Mouse (Mus musculus) stomach, embryonic 16.5 days (tissue): ENCODE data around the gene Pde11a. TPM values are rescaled to one million over a fixed set of nuclear protein-coding genes. Genes with fewer than 3 reads are reported as not detected.

Source experiments
- ATAC-seq: fragments of 200-750 bp; cut with Nextera tagmentation; 2 replicates; pipeline ENCODE4 v1.8.0; 2017; ENCODE audit warnings: moderate number of reproducible peaks, moderate TSS enrichment; ENCODE audit not compliant: insufficient read depth, low FRiP score
- H3K27ac ChIP-seq: fragments of 300-500 bp; sonication (generic); 2 replicates; pipeline ENCODE4 v1.5.1; 2014; ENCODE audit warnings: low read length
- H3K27me3 ChIP-seq: fragments of 300-500 bp; sonication (generic); 2 replicates; pipeline ENCODE4 v1.6.1; 2014; ENCODE audit warnings: low read length, control low read depth, mixed read lengths; ENCODE audit not compliant: control insufficient read depth, insufficient read depth
- H3K36me3 ChIP-seq: fragments of 300-500 bp; sonication (generic); 2 replicates; pipeline ENCODE4 v1.6.1; 2014; ENCODE audit warnings: low read length; ENCODE audit not compliant: control insufficient read depth, insufficient read depth
- H3K4me1 ChIP-seq: fragments of 300-500 bp; sonication (generic); 2 replicates; pipeline ENCODE4 v1.6.1; 2014; ENCODE audit warnings: low read length, control low read depth, mixed read lengths; ENCODE audit not compliant: control insufficient read depth, insufficient read depth
- H3K4me2 ChIP-seq: fragments of 300-500 bp; sonication (generic); 2 replicates; pipeline ENCODE4 v1.6.1; 2014; ENCODE audit warnings: low read depth, low read length, mixed read lengths
- H3K4me3 ChIP-seq: fragments of 300-500 bp; sonication (generic); replicated peaks from 2 replicates; pipeline ENCODE4 v1.5.1; 2014; ENCODE audit warnings: mild to moderate bottlenecking, low read length
- H3K9ac ChIP-seq: fragments of 300-500 bp; sonication (generic); 2 replicates; pipeline ENCODE4 v1.6.1; 2014; ENCODE audit warnings: low read length
- H3K9me3 ChIP-seq: fragments of 300-500 bp; sonication (generic); replicated peaks from 2 replicates; pipeline ENCODE4 v1.6.1; 2016; ENCODE audit warnings: low read length, control low read depth; ENCODE audit not compliant: control insufficient read depth
- WGBS: fragments of 180-500 bp; shearing (Covaris S2); extraction: QIAGEN DNeasy Blood & Tissue Kit; methylation state at CpG from one replicate; pipeline ENCODE4 v1.1.7; 2014; 5-methylcytosine and 5-hydroxymethylcytosine counted together
- polyA plus RNA-seq: library from polyadenylated mRNA; unstranded; fragments of >200 nt; fragmentation: Nextera tagmentation; extraction: Ambion mirVana; gene quantifications from 2 replicates; pipeline ENCODE4 v1.2.1, GENCODE M21; 2015

The Pde11a gene
- polyA plus RNA-seq, 1 experiment from 2014 or later, result 0.08 TPM

DNA sequence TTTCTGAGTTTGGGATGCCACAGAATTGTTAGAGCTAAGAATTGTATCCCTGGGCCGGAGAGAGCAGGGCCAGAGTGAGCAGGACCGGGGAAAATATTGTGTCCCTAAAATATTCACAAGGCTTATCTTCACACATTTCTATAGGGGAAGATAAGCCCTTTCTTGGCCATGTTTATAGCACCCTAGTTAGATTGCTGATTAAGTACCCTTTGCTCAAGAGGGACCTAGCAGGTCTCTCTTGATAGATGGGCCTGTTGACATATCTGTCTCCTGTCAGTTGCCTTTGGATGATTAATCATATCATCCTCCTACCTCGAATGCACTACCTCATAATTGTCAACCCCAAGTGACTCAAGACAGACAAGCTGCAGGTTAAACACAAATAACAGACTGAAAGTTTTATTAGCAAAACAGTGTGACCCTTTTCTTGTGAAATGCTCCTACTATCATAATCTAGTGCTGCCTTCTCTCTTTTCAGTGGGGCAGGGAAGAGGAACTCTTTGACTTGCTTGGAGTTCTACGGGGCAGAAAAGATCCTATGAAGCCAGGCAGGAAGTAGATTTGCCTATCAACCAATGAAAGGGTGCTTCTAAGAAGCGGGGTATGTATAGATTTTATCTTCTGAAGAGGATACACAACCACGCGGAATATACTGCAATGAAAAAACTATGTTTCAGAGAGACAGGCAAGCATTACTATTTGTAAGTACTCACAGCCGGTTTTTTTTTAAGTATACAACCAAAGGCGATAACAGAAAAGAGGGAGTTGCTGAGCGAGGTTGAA lies 100.7 kb downstream of the Pde11a start:
- no peaks in the 10 kb centered on the region for H3K27me3 ChIP-seq
- no peaks in the 10 kb centered on the region for H3K36me3 ChIP-seq
- no peak overlapping the region for H3K4me3 ChIP-seq
- H3K27ac ChIP-seq, result no peak overlapping the region
- no peak overlapping the region for H3K4me2 ChIP-seq
- H3K9ac ChIP-seq, result no peak overlapping the region
- ATAC-seq, result no peak
- WGBS, result 64% methylated on average over 10 of the region's 10 CpGs
- no peaks in the 10 kb centered on the region for H3K4me1 ChIP-seq
- H3K9me3 ChIP-seq, result no peaks in the 10 kb centered on the region

DNA sequence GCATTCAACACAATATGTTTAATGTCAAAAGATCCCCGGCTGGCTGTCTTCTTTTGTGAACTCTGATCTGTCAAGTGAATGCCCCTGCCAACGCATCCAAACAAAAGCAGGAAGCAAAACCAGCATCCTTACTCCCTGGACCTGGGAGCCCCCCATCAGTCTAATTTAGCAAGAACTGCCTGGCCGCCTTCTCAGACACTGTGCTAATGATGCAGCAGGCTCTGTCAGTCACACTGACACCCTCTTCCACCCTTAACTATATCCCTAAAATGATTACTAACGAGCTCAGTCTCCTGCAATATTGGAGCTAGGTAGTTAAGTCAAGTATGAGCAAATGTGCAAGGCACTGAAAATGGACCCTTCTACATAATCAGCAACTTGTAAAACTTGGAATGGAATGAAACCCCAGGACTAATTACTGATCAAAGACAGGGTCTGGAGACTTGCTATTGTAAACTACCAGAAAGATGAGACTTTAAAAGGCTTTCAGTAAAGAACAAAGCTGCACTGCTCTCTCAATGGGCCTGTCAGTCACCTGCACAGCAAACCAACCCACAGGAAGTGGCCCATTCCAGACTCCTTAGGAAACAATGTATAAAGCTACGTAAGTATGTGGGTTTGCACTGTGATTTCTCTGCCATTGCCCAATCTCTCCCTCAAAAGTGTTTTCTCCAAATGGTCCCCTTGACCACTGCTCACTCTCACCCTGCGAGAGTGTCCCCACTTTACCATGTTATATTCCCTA lies 118.0 kb downstream of the Pde11a start:
- Histone ChIP-seq H3K27me3 (no peaks in the 10 kb centered on the region), H3K9me3 (no peaks in the 10 kb centered on the region), H3K9ac (no peak overlapping the region), H3K4me3 (no peak overlapping the region), H3K4me2 (no peak overlapping the region), H3K4me1 (no peaks in the 10 kb centered on the region), H3K36me3 (no peaks in the 10 kb centered on the region), H3K27ac (no peak overlapping the region)
- ATAC-seq, result no peak
- 54% methylated on average over 6 of the region's 6 CpGs for WGBS

- ATAC-seq, result no peak
- Histone ChIP-seq H3K27me3 (no peaks in the 10 kb centered on the region), H3K9ac (no peak overlapping the region), H3K9me3 (no peaks in the 10 kb centered on the region), H3K27ac (no peak overlapping the region), H3K36me3 (no peaks in the 10 kb centered on the region), H3K4me1 (no peaks in the 10 kb centered on the region), H3K4me2 (no peak overlapping the region), H3K4me3 (no peak overlapping the region)
- 76% methylated on average over 6 of the region's 6 CpGs for WGBS
Measured at GRCm38 (mm10) chr2:76219540-76219939, 119.0 kb downstream of the Pde11a start.

DNA sequence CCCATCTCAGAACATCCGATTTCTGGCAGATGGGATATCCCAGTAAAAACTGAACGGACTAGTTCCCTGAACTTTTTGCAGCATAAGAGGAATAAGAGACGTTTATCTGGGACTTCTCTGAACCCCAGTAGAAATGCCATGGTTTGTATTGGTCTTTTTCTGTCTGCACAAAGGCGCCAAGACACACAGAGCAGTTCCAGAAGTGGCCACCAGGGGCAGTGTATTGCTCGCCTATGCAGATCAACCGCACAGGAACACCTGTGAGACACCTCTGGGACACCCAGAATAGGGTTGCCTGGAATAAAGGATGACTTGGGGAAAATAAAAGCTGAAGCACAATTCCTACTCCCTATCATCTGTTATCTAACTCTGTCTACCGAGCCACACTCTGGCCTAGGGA lies 122.4 kb downstream of the Pde11a start:
- no peak overlapping the region for H3K9ac ChIP-seq
- ATAC-seq, result no peak
- WGBS, result 69% methylated on average over 7 of the region's 7 CpGs
- H3K4me2 ChIP-seq, result no peak overlapping the region
- H3K27ac ChIP-seq, result no peak overlapping the region
- no peaks in the 10 kb centered on the region for H3K36me3 ChIP-seq
- H3K4me3 ChIP-seq, result no peak overlapping the region
- H3K27me3 ChIP-seq, result no peaks in the 10 kb centered on the region
- H3K4me1 ChIP-seq, result no peaks in the 10 kb centered on the region
- no peaks in the 10 kb centered on the region for H3K9me3 ChIP-seq

DNA sequence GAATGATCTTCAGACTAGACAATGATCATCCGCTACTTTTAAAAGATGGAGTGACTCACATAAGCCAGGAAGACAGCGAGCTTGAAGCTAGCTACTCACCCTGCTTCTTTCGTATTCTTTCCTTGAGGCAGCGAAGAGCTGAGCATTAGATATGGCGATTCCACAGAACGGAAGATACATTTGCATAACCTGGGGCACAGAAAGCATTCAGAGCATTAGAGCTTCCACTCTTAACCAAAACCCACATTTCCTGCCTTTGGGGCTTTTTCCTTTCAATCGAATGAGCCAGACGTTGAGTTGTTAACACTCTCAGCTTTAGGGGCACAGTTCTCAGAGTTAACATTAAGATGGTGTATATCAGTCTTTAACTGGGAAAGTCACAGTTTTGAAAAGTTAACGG lies 123.4 kb downstream of the Pde11a start:
- ATAC-seq, result no peak
- no peaks in the 10 kb centered on the region for H3K4me1 ChIP-seq
- no peak overlapping the region for H3K27ac ChIP-seq
- H3K4me3 ChIP-seq, result no peak overlapping the region
- no peak overlapping the region for H3K4me2 ChIP-seq
- H3K27me3 ChIP-seq, result no peaks in the 10 kb centered on the region
- no peaks in the 10 kb centered on the region for H3K9me3 ChIP-seq
- H3K9ac ChIP-seq, result no peak overlapping the region
- WGBS, result 76% methylated on average over 9 of the region's 9 CpGs
- H3K36me3 ChIP-seq, result no peaks in the 10 kb centered on the region

GRCm38 (mm10) chr2:76185126-76185525 lies 153.4 kb downstream of the Pde11a start:
- WGBS, result 36% methylated on average over 1 of the region's 1 CpGs
- Histone ChIP-seq H3K4me2 (no peak overlapping the region), H3K4me1 (no peaks in the 10 kb centered on the region), H3K4me3 (no peak overlapping the region), H3K36me3 (no peaks in the 10 kb centered on the region), H3K9ac (no peak overlapping the region), H3K9me3 (no peaks in the 10 kb centered on the region), H3K27me3 (no peaks in the 10 kb centered on the region), H3K27ac (no peak overlapping the region)
- ATAC-seq, result no peak

DNA sequence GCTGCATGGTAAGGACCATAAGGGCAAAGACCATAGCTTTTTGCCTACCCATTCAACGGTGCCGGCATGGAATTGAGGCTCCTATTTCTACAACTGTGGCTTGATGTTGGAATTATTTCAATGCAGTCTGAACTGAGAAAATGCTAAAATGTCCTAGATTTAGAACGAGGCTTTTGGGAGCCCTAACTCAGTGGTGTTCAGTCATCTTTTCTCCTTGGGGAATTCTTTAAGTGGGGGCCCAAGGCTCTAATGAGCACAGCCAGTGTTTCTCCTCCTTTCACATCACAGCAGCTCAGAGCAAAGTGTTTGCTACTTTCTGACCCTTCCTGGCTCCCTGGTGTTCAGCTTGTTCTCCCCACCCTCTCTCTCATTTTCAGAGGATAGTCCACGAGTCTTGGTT lies 175.8 kb downstream of the Pde11a start:
- no peak for ATAC-seq
- no peak overlapping the region for H3K4me2 ChIP-seq
- 83% methylated on average over 4 of the region's 4 CpGs for WGBS
- no peaks in the 10 kb centered on the region for H3K4me1 ChIP-seq
- H3K27ac ChIP-seq, result no peak overlapping the region
- H3K36me3 ChIP-seq, result no peaks in the 10 kb centered on the region
- no peak overlapping the region for H3K9ac ChIP-seq
- no peaks in the 10 kb centered on the region for H3K9me3 ChIP-seq
- no peak overlapping the region for H3K4me3 ChIP-seq
- H3K27me3 ChIP-seq, result no peaks in the 10 kb centered on the region

DNA sequence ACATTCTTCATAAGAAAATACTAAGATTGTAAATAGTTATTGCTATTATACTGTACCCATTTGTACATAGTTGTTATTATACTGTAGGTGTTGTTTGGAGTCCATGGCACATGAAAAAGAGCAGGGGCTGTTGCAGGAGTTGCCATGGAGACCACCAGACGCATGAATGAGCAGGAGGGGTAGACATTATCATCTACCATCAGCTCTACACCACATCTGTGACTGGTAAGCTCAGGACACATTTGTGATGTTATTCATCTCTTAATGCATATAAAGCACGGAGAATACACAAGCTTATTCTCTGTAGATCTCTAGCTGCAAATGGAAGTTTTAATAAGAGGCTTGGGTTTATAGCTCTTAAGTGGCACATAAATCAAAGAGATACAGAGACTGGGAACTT lies 179.6 kb downstream of the Pde11a start:
- WGBS, result 58% methylated on average over 2 of the region's 2 CpGs
- no peak overlapping the region for H3K9ac ChIP-seq
- no peaks in the 10 kb centered on the region for H3K4me1 ChIP-seq
- no peak overlapping the region for H3K4me3 ChIP-seq
- ATAC-seq, result no peak
- H3K4me2 ChIP-seq, result no peak overlapping the region
- no peaks in the 10 kb centered on the region for H3K27me3 ChIP-seq
- no peaks in the 10 kb centered on the region for H3K36me3 ChIP-seq
- H3K9me3 ChIP-seq, result no peaks in the 10 kb centered on the region
- no peak overlapping the region for H3K27ac ChIP-seq

GRCm38 (mm10) chr2:76141136-76141535 lies 197.4 kb downstream of the Pde11a start:
- no peak overlapping the region for H3K4me2 ChIP-seq
- WGBS, result 80% methylated on average over 10 of the region's 10 CpGs
- H3K27me3 ChIP-seq, result no peaks in the 10 kb centered on the region
- no peak overlapping the region for H3K27ac ChIP-seq
- no peaks in the 10 kb centered on the region for H3K4me1 ChIP-seq
- ATAC-seq, result no peak
- no peaks in the 10 kb centered on the region for H3K9me3 ChIP-seq
- no peaks in the 10 kb centered on the region for H3K36me3 ChIP-seq
- no peak overlapping the region for H3K4me3 ChIP-seq
- H3K9ac ChIP-seq, result no peak overlapping the region
